Mouse (Mus musculus) layer of hippocampus, adult 9-10 months (tissue): ENCODE measurements around the gene Osbpl9.

ENCODE experiments used
- DNase-seq: peaks from one replicate; pipeline ENCODE4 v3.0.0; 2022; ENCODE audit warnings: low spot score

Gene Osbpl9

GRCm38 (mm10) chr4:109036327-109036726 is 165.7 kb downstream of the Osbpl9 start:
- no peak for DNase-seq

DNA sequence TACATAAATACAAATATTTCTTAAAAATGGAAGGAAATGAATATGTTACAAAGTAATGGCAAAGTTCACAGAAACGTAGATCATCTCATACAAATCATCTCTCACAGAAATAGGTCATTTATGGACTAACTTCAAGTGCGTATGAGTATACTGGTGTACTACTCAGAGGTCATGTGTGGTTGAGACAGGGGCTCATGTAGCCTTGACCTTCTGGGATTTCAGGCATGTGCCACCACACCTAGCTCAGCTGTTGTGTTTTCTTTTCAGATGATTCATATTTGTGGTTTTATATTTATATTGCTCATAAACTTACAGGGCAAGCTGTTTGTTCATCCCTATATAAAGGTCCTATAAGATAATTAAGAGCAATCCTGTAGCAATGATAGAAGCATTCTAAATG is 171.8 kb downstream of the Osbpl9 start:
- no peak for DNase-seq

DNA sequence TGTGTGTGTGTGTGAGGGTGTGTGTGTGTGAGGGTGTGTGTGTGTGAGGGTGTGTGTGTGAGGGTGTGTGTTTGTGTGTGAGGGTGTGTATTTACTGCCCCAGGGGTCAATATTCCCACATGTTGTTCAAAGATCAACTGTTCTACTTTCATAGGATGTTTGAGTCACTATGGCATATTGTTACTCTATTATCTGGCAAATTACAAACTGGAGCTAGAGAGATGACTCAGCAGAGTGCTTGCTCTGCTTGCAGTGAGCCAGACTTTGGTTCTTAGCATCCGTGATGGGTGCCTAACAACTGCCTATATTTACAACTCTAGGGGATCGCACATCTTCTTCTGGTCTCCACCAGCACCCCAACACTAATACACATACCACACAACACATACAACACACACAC is 172.2 kb downstream of the Osbpl9 start:
- no peak for DNase-seq

DNA sequence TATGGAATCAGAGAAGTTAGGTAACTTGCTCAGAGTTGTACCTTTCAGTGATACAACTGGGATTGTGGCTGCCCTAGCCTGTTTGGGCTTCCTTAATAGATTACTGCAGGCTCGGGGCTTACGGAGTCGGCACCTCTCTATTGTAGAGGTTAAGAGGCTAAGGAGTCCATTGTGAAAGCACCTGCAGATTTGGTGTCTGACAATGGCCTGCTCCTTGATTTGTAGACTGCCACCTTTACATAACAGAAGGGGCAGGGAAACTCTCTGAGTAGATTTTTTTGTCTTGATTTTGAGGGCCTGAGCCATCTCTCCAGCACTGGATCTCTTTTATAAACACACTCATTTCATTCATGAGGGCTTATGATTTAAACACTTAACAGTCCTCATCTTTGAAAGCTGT is 175.5 kb downstream of the Osbpl9 start:
- DNase-seq, result no peak

GRCm38 (mm10) chr4:109025061-109025460 is 177.0 kb downstream of the Osbpl9 start:
- DNase-seq, result no peak

DNA sequence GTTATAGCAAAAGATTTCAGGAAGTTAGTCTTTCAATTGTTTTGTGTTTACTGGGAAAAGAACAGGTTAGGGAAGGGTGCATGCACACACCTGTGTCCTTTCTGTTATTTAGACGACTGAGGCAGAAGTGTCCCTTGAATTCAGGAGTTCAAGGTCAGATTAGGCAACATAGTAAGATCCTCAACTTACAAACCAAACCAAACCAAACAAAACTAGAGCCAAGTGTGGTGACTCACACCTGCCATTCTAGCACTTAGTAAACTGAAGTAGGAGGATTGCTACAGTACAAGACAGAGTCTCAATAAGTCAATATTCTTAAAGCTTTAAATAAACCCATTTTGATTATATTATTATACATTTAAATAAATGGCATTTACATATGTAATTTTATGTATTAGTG is 180.1 kb downstream of the Osbpl9 start:
- DNase-seq, result no peak

- no peak for DNase-seq
Observed at GRCm38 (mm10) chr4:109019301-109019700, 182.8 kb downstream of the Osbpl9 start.

DNA sequence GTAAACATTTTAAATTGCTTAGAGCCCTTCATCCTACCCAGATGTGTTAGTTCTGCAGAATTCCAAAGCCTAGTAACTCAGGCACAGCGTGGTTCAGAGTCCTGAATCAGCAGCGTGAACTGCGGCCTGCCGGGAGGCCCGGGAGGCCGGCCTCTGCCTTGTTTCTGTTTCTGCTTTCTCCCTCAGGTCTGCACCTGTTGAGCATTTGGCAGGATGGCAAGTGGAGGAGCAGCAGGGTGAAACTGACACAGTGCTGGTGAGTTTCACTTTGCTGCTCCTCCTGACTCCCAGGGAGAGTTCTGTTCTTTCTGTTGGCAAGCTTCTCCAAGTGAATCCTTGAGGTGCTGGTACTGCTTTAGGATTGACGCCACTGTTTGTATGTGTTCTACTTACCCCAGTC is 184.6 kb downstream of the Osbpl9 start:
- DNase-seq, result no peak

GRCm38 (mm10) chr4:109014091-109014490 is 188.0 kb downstream of the Osbpl9 start:
- DNase-seq, result no peak
